Mouse (Mus musculus) CD4-positive, CD25-positive, alpha-beta regulatory T cell, adult 2 months (primary cell): ENCODE measurements around the gene Slc22a4.
A peak's percentile ranks its signal among the peaks of the same experiment; 100 is the strongest.

Source experiments
- DNase-seq: peaks from one replicate; pipeline ENCODE4 v3.0.0-alpha.2; 2012; ENCODE audit warnings: low read depth, low spot score

The Slc22a4 gene

DNA sequence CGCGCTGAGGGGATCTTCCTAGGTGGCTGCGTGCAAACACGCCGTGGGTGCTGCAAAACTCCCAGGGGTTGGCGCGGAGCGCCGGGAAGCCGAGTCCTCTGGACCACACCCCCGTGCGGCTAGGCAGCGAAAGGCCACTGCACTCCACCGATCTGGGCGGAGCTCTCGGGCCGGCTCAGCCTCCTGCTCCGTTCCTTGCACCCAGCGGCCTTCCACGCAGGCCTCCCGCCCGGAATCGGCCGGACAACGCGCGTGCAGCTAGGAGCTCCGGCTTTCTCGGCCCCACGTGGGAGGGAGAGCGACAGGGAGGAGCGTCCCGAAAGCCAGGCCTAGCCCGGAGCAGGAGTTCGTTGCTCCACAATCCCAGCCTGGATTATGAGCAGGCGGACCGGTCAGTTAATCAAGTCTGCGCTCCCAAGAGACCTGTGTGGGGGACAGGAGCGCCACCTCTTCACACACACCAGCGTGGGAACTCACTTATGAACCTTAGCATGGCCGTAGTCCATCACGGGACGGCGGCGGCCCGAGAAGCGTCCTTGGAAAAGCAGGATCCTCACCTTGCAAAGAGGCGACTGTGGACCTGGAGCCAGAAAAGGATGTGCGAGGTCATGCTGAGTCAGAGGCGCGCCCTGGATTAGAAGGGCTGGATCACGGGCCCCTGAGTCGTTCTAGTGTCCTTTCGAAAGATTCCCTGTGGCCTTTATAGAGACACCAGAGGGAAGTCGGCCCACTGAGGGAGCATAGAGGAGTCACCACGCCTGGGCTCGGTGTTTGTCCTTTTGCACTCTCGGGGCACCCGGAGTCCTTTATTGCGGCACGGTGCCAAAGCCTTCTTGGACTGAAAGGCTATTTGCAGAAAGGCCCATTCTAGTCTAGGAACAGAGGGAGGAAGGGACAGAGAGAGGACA is at the start of gene Slc22a4:
TSS of gene Slc22a4 (minus strand) at position 47 of the 908 bp plus-strand sequence.
- peak; percentile 31 for DNase-seq

DNA sequence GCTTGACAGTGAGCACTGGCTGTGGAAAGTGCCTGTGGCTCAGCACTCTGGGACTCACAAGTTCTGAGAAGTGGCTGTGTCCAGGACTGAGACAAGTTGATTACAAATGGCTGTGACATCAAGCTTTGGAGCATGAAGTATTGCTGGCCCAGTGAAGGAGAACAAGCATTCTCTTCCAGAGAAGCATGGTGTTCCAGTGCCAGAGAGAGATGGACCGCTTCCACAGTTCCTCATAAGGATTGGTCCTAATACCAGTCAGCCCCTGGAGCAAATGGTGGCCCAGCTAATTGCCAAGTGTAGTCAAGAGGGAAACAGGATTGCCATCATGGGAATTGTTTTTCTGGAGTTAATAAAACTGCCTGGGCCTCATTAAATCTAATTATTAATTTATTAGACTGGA is 48.2 kb upstream of the Slc22a4 start:
- no peak for DNase-seq

DNA sequence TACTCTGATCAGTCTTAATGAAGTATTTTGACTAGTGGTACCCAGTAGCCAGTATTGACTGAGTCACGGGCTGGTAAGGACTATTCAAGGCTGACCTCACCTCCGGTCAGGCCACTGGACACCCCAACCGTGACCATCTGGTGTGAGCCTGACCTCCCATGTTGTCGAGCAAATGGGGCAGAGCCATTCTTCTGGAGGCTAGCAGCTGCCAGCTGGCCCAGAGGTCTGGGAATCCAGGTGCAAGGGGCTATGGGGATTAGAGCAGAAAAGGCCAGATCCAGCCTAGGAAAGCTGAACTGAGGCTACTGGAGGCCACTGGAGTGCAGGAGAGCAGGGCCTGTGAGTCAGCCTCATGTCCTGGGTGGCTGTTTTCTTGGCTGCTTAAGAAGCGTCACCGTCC is 47.5 kb upstream of the Slc22a4 start:
- no peak for DNase-seq

DNA sequence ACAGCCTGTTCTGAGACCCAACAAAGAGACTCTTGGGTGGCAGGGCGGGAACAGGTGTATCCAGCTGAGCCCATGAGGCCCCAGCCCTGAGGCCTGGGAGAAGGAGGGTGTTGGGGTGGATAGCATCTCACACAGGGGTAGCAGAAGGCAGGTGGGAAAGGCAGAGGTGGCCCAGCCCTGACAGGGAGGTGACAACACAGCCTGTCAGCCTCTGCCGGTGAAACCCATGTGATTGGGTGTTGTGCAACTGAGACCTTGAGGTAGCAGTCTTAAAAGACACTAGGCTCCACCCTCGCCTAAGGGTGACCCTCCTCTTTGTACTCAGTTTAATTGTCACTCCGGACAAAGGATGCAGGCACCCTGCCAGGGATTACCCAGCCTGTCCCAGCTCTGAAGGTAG is 45.4 kb upstream of the Slc22a4 start:
- DNase-seq: no peak

DNA sequence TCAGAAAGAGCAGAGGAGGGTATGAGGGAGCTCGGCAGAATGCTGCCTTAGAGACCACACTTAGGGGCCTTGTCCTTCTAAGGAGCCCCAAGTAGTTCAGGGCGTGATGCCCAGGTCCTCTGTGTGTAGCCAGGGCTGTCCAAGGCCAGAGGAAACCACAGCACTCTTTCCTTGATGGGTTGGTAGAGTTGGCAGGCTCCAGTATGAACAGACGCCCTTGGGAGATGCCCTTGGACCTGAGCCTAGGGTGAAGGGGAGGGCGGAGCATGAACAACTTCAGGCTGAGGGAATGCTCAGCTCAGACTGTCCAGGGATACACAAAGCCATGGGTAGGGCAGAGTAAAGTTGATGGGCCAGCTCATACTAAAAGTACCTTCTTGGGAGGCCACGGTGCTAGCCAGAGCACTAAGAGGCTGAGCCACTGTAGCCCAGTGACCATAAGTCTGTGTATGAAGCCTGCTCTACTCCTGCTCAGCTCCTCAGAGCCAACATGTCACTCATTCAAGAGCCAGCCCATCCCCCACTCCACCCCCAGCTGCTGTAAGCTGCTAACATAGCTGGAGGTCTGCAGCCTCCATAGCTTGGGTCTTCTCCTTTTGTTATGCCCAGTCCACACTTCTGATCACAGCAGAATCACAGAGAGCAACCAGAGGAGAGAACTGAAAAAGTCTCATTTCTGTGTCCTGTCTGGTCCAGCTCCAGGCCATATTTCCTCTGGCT is 44.0 kb upstream of the Slc22a4 start:
- no peak for DNase-seq

DNA sequence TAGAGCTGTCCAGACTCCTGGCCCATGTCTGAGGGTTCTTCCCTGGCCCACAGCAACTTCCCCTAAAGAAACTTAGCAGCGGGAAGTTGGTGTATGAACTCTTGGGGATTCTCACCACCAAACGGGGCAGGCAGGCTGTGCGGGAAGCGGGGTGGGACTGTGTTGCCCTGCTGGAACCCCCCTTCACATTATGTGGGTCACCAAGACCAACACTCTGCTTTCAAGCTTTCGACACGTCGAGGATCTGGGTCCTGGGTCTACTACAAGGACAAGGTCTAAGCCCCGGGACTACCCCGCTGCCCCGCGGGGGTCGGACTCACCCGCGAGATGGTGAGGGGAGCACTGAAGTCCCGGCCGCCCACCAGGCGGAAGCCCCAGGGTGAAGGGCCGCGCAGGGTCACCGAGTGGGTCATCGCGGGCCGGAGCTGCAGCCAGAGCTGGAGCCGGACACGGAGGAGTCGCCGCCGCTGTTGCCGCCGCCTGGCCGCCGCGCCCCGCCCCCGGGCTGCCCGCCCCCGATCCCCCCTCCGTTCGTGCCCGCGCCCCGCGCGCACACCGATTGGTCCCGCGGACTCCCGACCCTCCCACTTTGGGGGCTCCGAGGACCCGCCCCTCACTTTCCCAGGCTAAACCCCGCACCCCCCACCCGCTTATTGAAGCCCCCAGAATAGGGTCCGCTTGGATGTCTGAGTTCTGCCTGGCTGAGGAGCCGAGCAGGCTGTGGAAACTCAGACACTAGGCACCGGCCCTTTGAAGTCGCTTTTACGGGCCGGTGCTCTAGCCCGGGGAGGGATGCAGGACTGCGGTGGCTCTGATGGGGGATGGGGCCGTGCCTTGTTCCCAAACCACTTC is 40.9 kb upstream of the Slc22a4 start, which contains the start of gene Pdlim4:
TSS of gene Pdlim4 (minus strand) at position 495 of the 852 bp plus-strand sequence.
- peak; percentile 30 for DNase-seq

DNA sequence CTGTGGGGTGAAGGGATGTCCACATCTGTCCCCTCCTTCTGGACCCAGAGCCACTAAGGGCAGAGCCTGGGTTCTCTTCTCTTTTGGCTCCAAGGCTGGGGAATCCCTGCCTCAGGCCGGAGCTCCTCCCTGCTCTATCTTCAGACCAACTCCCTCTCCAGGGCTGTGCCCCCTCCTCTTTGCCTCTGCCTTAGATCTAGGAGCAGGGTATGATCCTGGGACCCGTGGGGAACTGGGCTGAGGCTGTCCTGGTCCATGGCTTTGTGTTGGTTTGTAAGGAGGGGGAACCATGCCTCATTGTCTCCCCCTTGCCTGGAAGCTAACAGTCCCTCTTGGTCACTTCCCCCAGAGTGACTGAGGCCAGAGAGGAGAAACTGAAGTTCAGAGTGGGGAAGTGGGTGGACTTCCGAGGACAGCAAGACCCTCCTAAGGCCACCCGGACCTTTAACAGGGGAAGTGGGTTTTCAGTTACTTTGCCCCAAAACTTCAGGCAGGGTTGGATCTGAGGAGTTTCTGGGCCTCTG is 40.2 kb upstream of the Slc22a4 start:
- DNase-seq: no peak

DNA sequence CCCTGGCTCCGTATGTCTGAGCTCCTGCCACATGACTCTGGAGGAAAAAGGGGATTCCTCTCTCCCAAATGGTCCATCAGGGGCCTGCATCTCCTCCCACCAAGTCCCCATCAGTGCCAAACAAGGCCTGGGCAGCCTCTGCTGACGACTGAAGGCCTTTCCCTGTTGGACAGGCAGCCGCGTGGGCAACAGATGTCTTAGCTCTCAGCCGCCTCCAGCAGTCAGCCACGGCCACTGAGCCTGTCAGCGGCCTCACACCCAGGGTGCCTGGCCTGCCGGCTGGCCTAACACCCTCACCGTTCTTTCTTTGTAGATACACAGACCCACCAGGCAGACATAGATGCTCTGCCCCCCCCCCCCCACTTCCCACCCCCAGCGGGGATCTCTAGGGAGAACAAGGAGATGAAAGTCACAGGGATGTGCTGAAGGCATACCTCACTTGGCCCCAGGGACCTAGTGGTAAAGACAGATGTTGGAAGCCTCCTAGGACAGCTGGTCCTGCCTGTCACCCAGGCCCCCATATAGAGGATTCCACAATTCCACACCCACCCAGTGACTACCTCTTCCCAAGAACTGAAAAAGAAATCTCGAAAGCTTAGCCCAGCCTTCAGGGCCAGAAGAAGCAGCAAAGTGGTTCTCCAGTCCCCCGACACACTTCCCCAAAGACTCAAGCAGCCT is 39.6 kb upstream of the Slc22a4 start:
- DNase-seq: no peak

DNA sequence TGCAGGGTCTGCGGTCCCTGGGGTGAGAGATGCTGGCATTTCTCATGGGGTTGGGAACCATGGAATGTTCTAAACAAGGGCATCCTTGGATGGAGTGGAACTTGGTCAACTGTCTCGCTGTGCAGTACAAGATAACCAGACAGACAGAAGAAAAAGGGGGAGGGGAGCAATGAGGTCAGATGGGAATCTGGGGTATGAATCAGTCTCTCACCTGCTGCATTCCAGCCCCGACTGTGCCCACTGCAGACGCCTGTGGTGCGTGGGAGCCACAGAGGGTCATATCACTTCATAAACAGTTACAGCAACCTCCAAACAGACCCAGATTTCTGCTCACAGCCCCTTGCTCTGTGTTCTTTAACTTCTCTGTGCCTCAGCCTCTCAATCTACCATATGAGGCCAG is 38.5 kb upstream of the Slc22a4 start:
- DNase-seq: no peak

DNA sequence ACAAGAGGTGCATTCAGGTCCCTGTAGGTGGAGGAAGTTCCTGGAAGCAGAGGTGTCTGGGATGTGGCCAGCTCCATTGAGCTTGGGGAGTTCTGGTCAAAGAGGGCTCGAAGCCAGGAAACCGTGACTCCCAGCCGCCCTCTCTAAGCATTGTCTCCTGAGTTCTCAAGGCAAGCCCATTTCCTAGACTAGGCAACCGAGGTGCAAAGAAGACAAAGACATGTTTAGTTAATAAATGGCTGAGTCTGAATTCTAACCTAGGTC is 38.0 kb upstream of the Slc22a4 start:
- DNase-seq: no peak

DNA sequence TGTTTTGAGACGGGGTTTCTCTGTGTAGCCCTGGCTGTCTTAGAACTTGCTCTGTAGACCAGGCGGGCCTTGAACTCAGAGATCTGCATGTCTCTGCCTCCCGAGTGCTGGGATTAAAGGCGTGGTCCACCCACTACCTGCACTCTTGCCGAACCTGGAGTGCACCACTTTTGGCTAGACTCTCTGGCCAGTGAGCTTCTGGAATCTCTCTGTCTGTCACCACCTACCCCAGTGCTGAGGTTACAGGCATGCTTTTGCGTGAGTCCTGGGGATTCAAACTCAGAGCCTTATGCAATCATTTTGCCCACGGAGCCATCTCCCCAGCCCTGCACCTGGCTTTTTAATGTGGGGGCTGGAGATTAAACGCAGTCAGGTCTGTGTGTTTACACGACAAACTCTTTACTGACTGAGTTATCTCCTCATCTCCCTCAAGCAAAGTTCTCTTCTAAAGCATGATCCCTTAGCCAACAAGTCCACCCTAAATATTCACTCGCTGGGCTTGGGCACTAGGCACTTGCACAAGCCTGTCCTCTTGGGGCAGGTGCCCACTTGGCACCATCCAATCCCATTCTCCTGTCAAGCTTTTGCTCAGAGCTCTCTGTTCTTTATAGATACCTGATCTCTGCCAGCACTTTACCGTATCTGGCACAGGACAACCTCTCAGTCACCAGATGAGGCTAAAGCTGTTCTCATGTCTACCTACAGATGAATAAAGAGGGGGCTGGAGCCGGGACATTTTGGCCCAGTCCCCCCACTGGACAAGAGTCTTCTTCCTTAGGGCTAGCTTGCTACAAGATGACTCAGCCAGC is 37.4 kb upstream of the Slc22a4 start:
- DNase-seq: no peak

DNA sequence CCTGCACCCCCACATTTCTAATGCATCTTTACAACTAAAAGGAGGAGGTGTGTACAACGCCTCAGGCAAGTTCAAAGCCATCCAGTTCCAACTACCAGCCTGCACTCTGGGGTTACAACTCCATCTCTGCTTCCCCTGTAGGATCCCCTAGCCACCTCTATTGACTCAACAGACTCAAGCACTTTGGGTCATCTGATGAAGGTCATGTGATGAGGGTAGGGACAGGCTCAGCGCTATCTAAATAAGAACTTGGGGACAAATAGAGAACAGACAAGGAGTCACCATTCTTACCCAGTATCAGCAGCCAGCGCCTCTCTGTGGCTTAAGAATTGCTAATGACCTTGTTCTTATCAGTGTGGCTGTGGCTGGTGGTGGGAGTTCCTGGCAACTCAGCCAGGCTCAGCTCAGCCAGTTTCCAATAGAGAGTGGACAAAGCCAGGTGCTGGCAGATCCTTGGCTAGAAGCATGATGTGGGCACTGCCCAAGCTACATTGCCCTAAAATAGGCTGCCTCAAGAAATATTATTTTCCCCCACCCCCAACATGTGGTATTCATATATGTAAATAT is 36.6 kb upstream of the Slc22a4 start:
- no peak for DNase-seq

DNA sequence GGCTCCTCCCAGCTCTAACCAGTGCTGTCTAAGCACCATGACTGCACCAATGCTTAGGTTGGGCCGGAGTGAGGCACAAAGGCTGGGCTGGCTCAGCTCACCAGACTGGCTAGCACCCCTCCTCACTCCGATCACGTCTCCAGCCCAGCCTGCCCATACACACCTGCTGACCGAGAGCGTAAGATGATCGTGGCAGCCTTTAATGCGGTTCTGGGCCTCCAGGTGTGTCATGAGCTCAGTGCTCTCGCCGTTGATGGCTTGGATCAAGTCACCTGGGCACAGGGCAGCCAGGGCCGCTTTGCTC is 35.5 kb upstream of the Slc22a4 start:
- DNase-seq: no peak

DNA sequence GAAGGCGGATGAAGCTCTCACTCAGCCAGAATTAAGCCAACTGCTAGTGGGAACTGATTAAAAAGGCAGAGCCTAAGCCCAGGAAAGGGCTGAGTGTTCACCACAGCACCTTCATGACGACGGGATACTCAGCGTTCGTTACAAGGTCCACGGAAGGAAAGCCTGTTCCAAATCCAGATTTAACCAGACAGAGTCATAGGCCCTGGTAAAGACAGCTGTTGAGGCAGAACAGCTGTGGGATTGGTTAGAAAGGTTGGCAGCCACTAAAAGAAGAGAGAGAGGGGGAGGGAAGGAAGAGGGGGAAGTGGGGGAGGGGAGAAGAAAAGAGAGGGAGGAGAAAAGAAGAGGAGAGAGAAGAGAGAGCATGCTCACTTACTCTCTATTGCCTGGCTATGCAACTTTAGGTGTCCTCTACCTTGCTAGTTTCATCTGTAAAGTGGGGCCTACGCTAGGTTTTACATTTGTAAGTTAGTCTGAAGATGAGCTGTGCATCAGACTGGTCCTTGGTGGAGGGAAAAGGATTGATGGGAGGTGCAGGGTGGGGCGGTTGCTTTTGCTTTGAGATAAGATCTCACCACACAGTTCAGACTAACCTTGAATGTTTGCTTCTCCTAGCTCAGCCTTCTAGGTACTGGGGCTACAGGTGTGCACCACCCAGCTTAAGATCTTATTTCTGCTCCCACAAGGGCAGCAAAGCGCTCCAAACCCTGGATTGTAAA is 35.0 kb upstream of the Slc22a4 start:
- peak; percentile 54 for DNase-seq

DNA sequence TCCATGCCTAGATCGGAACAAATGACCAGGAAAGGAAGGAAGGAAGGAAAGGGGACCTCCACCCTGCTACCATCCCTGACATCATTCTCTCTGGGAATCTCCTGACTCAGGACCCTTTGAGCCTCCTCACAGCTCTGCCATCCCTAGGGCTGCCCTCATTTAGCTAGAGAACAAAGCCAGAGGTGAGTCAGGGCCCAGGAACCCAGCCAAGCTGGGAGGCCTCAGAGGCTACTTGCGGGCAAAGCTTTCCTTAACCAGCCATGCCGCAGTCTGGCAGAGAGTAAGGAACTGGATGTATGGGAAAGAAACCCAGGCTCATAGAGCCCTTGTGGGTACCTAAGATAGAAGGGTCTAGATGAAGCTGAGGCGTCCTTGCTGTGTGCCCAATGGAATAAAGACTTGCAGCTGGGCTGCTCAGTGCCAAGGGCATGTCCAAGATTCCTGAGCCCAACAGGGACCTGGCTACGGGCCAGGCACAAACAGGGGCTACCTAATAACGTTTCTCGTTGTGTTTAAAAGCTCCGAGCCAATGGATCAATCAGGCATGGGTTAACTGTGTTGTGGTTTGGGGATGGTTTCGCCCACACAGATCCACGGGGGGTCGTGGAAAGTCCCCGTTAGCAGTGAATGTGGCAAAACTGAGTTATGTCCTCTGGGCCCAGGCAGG is 34.3 kb upstream of the Slc22a4 start:
- no peak for DNase-seq

DNA sequence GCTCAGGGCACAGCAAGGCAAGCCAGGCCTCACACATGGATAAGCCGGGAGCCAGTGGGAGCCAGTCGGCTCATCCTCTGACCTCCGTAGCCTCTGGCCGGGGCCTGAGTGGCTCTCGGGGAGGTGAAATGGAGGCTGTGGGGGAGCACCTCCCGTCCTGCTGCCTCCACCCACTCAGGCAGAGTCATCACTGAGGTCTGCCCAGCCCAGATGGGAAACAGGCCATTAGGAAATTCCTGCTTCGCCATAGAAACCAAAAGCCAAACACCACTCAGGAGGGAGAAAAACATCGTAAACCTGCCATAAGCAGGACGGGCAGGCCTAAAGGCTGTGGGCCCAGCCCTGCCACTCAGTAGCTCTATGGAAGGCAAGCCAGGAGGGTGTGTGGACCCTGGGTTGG is 32.4 kb upstream of the Slc22a4 start:
- no peak for DNase-seq

DNA sequence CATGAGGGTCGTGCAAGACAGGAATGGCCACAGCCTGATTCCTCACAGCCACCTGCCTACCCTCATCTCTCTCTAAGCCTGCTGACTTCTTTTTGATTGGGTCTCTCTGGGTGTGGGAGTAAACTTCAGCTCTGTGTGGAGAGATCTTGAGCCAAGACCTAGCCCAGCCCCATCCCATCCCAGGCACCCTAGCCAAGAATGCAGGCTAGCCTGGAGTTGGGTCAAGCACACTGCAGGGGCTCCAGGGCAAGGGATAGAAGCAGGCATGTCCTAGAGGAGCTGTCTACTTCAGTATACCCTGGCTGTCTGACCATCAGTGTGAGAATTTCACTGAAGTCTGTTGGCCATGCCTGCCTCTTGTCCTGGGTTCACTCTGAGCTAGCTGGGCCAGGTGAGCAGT is 31.6 kb upstream of the Slc22a4 start:
- no peak for DNase-seq

DNA sequence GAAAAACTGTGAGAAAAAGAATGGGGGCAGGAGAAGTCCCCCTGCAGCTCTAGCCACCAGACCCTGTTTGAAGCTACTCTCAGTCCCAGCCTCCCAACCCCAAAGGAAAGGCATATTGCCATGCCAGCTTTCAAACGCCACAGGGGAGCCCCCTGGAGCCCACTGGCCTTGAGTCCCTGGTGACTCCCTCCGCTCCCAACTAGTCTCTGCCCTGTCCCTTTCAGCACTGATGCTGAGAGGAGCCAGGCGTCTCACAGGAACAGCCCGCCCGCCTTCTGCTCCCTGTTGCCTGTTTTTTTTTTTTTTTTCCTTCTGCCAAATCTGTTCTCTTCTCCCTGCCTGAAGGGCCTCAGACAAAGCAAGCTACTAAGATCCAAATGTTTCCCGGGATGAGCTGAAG is 30.8 kb upstream of the Slc22a4 start:
- no peak for DNase-seq

DNA sequence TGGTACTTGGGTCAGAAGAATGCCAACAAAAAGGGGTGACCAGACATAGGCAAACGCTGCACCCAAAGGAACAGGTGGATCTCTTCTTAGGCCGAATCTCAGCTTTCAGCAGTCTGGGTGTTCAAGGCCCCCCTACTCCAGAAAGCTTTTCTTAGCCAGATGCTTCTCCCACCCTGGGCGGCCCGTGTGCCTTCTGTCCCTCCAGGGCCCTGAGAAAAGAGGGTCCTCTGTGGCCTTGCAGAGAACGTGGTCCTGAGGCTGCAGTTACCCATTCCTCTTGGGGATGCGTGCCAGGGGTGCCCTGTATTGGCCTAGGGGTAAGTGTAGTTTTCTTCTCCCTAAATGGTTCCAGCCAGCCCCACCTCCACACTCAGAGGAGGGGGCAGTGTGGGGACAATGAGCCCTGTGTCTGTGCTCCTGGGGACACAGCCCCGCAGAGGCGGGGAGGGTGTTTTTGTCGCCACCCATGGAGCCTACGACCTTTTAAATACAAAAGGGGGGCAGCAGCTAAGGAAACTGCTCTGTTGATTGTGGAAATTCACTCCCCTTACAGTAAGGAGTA is 30.2 kb upstream of the Slc22a4 start:
- no peak for DNase-seq
